ENCODE assay signal across 14 mouse cellular contexts in genomic region chr5:117127051-117127450, GRCm38 (mm10).
"Had no signal": no experiment of that assay in that cellular context is flagged by ENCODE, and none has a peak within 500 bp of the region (broad histone marks: within the 10 kb centered on the region; RNA-seq: fewer than 3 reads in every experiment).

No protein-coding gene starts in this region.

- H3K4me3 ChIP-seq: midbrain, embryonic 13.5 days; midbrain, embryonic 15.5 days; neural tube, embryonic 12.5 days; stomach, embryonic 15.5 days had no signal

- DNase-seq: lung, adult 18-20 months; lung, embryonic 14.5 days; lung, postnatal 10 days; lung, postnatal 4 days; retina, postnatal 1 day; right cerebral cortex, adult 18-20 months; right cerebral cortex, postnatal 14 days; thymus, adult 2 months; thymus, postnatal 25 days; thymus, postnatal 4 days had no signal

- H3K36me3 ChIP-seq: midbrain, embryonic 13.5 days; midbrain, embryonic 15.5 days; neural tube, embryonic 12.5 days; stomach, embryonic 15.5 days had no signal

- ATAC-seq: midbrain, embryonic 13.5 days; midbrain, embryonic 15.5 days had no signal

- H3K9me3 ChIP-seq: midbrain, embryonic 13.5 days; midbrain, embryonic 15.5 days; neural tube, embryonic 12.5 days; stomach, embryonic 15.5 days had no signal

- H3K27me3 ChIP-seq: midbrain, embryonic 15.5 days; neural tube, embryonic 12.5 days; stomach, embryonic 15.5 days had no signal

- H3K4me1 ChIP-seq: midbrain, embryonic 13.5 days; midbrain, embryonic 15.5 days; neural tube, embryonic 12.5 days; stomach, embryonic 15.5 days had no signal
